Mouse (Mus musculus) MEL (cell line): ENCODE measurements around the gene Ror2. TPM values are rescaled to one million over a fixed set of nuclear protein-coding genes. Genes with fewer than 3 reads are reported as not detected.

Experiments
- DNase-seq: peaks from one replicate; pipeline ENCODE4 v3.0.0; 2011; ENCODE audit warnings: low read depth, low spot score
- H3K27ac ChIP-seq: 2 replicates; pipeline ENCODE4 v1.5.1; 2012; ENCODE audit warnings: low read depth, mild to moderate bottlenecking, control low read depth, low read length, moderate library complexity; ENCODE audit not compliant: control insufficient read depth
- H3K27me3 ChIP-seq, 2 experiments: fragments of 150-350 bp in 1 of 2; sonication (generic) in 1 of 2; 2 replicates each; pipeline ENCODE4 v1.6.1; 2012; ENCODE audit warnings: low read length in 2 of 2, mild to moderate bottlenecking in 2 of 2, improper control_type of control experiment in 1 of 2, moderate library complexity in 1 of 2; ENCODE audit not compliant: insufficient read depth in 2 of 2, control insufficient read depth in 1 of 2
- H3K36me3 ChIP-seq, 2 experiments: 2 replicates each; pipeline ENCODE4 v1.6.1; 2012 to 2014; ENCODE audit warnings: low read length in 2 of 2, improper control_type of control experiment in 1 of 2, inconsistent platforms in 1 of 2, mild to moderate bottlenecking in 1 of 2; ENCODE audit not compliant: insufficient read depth in 2 of 2, control insufficient read depth in 1 of 2
- H3K4me1 ChIP-seq, 2 experiments: fragments of 150-350 bp in 1 of 2; sonication (generic) in 1 of 2; 2 replicates each; pipeline ENCODE4 v1.6.1; 2012; ENCODE audit warnings: low read length in 2 of 2, improper control_type of control experiment in 1 of 2, mild to moderate bottlenecking in 1 of 2; ENCODE audit not compliant: insufficient read depth in 2 of 2, control insufficient read depth in 1 of 2
- H3K4me3 ChIP-seq, 2 experiments: fragments of 150-350 bp in 1 of 2; sonication (generic) in 1 of 2; 2 replicates each; pipeline ENCODE4 v1.5.1; 2012; ENCODE audit warnings: low read depth in 2 of 2, low read length in 2 of 2, mild to moderate bottlenecking in 2 of 2, moderate library complexity in 2 of 2, control low read depth in 1 of 2, improper control_type of control experiment in 1 of 2; ENCODE audit not compliant: control insufficient read depth in 1 of 2, insufficient read depth in 1 of 2
- H3K79me2 ChIP-seq: 2 replicates; pipeline ENCODE4 v1.6.1; 2012; ENCODE audit warnings: mild to moderate bottlenecking, low read length, moderate library complexity; ENCODE audit not compliant: control insufficient read depth, poor library complexity, insufficient read depth
- H3K9ac ChIP-seq: 2 replicates; pipeline ENCODE4 v1.6.1; 2012; ENCODE audit warnings: low read depth, mild to moderate bottlenecking, control low read depth, low read length, moderate library complexity; ENCODE audit not compliant: control insufficient read depth, poor library complexity, severe bottlenecking
- H3K9me3 ChIP-seq: fragments of 150-350 bp; sonication (generic); replicated peaks from 2 replicates; pipeline ENCODE4 v1.6.1; 2012; ENCODE audit warnings: mild to moderate bottlenecking, low read length, improper control_type of control experiment, moderate library complexity; ENCODE audit not compliant: insufficient read depth
- E2F4 ChIP-seq: IDR thresholded peaks from 2 replicates; pipeline ENCODE4 v1.6.1; 2011; ENCODE audit warnings: low read depth, low read length, improper control_type of control experiment, borderline replicate concordance
- ELF1 ChIP-seq: IDR thresholded peaks from 2 replicates; pipeline ENCODE4 v1.6.1; 2014; ENCODE audit warnings: low read depth, mild to moderate bottlenecking, inconsistent platforms, low read length, improper control_type of control experiment, moderate library complexity
- ETS1 ChIP-seq: IDR thresholded peaks from 2 replicates; pipeline ENCODE4 v1.6.1; 2012; ENCODE audit warnings: low read depth, mild to moderate bottlenecking, inconsistent platforms, low read length, improper control_type of control experiment, moderate library complexity
- GATA1 ChIP-seq: IDR thresholded peaks from 2 replicates; pipeline ENCODE4 v1.6.1; 2011; ENCODE audit warnings: low read depth, low read length, improper control_type of control experiment
- HCFC1 ChIP-seq: IDR thresholded peaks from 2 replicates; pipeline ENCODE4 v1.6.1; 2012; ENCODE audit warnings: low read depth, mild to moderate bottlenecking, inconsistent platforms, low read length, improper control_type of control experiment, moderate library complexity
- JUND ChIP-seq: IDR thresholded peaks from 2 replicates; pipeline ENCODE4 v1.6.1; 2011; ENCODE audit warnings: low read depth, mild to moderate bottlenecking, improper control_type of control experiment, low read length
- MAFK ChIP-seq: IDR thresholded peaks from 2 replicates; pipeline ENCODE4 v1.6.1; 2011; ENCODE audit warnings: low read depth, mild to moderate bottlenecking, low read length, improper control_type of control experiment, borderline replicate concordance
- MAX ChIP-seq: IDR thresholded peaks from 2 replicates; pipeline ENCODE4 v1.6.1; 2011; ENCODE audit warnings: low read length, improper control_type of control experiment
- MAZ ChIP-seq: IDR thresholded peaks from 2 replicates; pipeline ENCODE4 v1.6.1; 2012; ENCODE audit warnings: low read depth, mild to moderate bottlenecking, inconsistent platforms, low read length, improper control_type of control experiment
- MYC ChIP-seq: IDR thresholded peaks from 2 replicates; pipeline ENCODE4 v1.6.1; 2011; ENCODE audit warnings: low read depth, mild to moderate bottlenecking, low read length, improper control_type of control experiment, moderate library complexity
- POLR2A ChIP-seq, 2 experiments: IDR thresholded peaks; 2 replicates each; pipeline ENCODE4 v1.6.1; 2011 to 2012; ENCODE audit warnings: low read length in 2 of 2, mild to moderate bottlenecking in 2 of 2, control low read depth in 1 of 2, improper control_type of control experiment in 1 of 2, low read depth in 1 of 2, moderate library complexity in 1 of 2; ENCODE audit not compliant: control insufficient read depth in 1 of 2, insufficient read depth in 1 of 2, poor library complexity in 1 of 2
- RAD21 ChIP-seq: IDR thresholded peaks from 2 replicates; pipeline ENCODE4 v1.6.1; 2011; ENCODE audit warnings: mild to moderate bottlenecking, low read depth, low read length, improper control_type of control experiment
- SIN3A ChIP-seq: IDR thresholded peaks from 2 replicates; pipeline ENCODE4 v1.6.1; 2012; ENCODE audit warnings: low read length, improper control_type of control experiment, inconsistent platforms
- SMC3 ChIP-seq: IDR thresholded peaks from 2 replicates; pipeline ENCODE4 v1.6.1; 2011; ENCODE audit warnings: low read depth, low read length, improper control_type of control experiment
- TBP ChIP-seq: IDR thresholded peaks from 2 replicates; pipeline ENCODE4 v1.8.0; 2011; ENCODE audit warnings: low read depth, low read length, improper control_type of control experiment
- USF1 ChIP-seq: IDR thresholded peaks from 2 replicates; pipeline ENCODE4 v1.6.1; 2014; ENCODE audit warnings: low read depth, mild to moderate bottlenecking, inconsistent platforms, low read length, improper control_type of control experiment, moderate library complexity
- ZC3H11A ChIP-seq: IDR thresholded peaks from 2 replicates; pipeline ENCODE4 v1.6.1; 2012; ENCODE audit warnings: low read depth, mild to moderate bottlenecking, inconsistent platforms, low read length, improper control_type of control experiment
- ZKSCAN1 ChIP-seq: IDR thresholded peaks from 2 replicates; pipeline ENCODE4 v1.6.1; 2012; ENCODE audit warnings: low read depth, mild to moderate bottlenecking, inconsistent platforms, low read length, improper control_type of control experiment, moderate library complexity
- ZNF384 ChIP-seq: IDR thresholded peaks from 2 replicates; pipeline ENCODE4 v1.6.1; 2012; ENCODE audit warnings: low read depth, mild to moderate bottlenecking, inconsistent platforms, low read length, improper control_type of control experiment
- polyA plus RNA-seq, 2 experiments: library from polyadenylated mRNA; stranded (reverse) in 1 of 2; unstranded in 1 of 2; fragments of >175 nt in 1 of 2; fragments of >200 nt in 1 of 2; gene quantifications; 2 replicates each; pipeline versions ENCODE4 v1.2.1 to v1.2.4; 2012; ENCODE audit warnings: low replicate concordance in 2 of 2, low read depth in 1 of 2; ENCODE audit not compliant: insufficient read length in 2 of 2, insufficient read depth in 1 of 2, missing spikeins in 1 of 2
- total RNA-seq: library from RNA; depleted of rRNA; stranded (reverse); fragments of 300-350 nt; gene quantifications from 2 replicates; pipeline ENCODE4 v1.2.3, GENCODE M21; 2012

Ror2 gene
- total and polyA plus RNA-seq, 3 experiments = not detected

DNA sequence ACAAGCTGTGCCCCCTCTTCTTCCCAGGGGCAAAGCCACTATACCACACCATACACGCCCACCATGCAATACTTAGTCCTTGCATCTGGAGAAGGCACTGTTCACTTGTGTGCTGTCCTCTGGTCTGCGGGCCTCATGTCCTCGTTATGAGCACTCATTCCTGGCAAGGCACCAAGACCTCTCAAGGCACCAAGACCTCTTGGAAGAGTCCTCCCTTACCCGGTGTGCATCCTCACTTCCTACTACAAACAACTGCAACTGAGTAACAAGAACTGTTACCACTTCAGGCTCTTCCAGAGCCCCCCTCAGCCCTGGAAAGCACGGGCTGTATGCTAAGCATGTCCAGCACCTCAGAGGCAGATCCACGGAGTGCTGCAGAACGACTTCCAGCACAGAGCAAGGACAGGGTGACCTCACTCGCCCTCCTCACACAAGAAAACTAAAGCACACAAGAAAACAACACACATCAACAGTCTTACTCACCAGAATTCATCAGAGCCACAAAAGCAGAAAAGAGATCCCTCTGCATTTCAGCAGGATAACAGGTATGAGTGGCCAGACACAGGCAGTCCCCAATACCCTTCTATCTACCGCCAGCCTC lies 127.4 kb downstream of the Ror2 start:
- Histone ChIP-seq H3K27me3 (no peaks in the 10 kb centered on the region), H3K9me3 (no peaks in the 10 kb centered on the region), H3K4me3 (no peak overlapping the region), H3K9ac (no peak overlapping the region), H3K36me3 (no peaks in the 10 kb centered on the region), H3K4me1 (no peaks in the 10 kb centered on the region), H3K79me2 (no peaks in the 10 kb centered on the region), H3K27ac (no peak overlapping the region)
- no peak for DNase-seq
- TF ChIP-seq MAFK (no peak), MAZ (no peak), USF1 (no peak), HCFC1 (no peak), TBP (no peak), SMC3 (no peak), SIN3A (no peak)

DNA sequence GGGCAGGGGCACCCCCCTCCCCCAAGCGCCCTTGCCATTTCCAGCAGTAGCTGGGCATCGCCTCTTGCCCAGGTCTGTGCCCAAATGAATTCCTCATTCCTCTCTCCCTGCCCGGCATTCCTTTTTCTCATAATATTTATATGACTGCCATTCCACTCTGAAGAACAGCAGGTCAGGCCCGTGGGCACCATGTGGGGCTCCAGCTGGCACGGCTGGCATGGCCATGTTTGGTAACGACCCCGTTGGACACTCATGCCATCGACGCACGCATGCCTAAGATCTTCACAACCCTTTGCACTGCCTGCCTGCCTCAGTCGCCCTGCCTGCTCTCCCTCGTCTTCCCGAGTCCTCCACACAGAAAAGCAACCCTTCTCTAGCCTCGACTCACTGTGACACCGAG lies 129.0 kb downstream of the Ror2 start:
- Histone ChIP-seq H3K36me3 (no peaks in the 10 kb centered on the region), H3K27me3 (no peaks in the 10 kb centered on the region), H3K79me2 (no peaks in the 10 kb centered on the region), H3K27ac (no peak overlapping the region), H3K9me3 (no peaks in the 10 kb centered on the region), H3K4me3 (no peak overlapping the region), H3K4me1 (no peaks in the 10 kb centered on the region), H3K9ac (no peak overlapping the region)
- no peak for DNase-seq
- TF ChIP-seq ELF1 (no peak), MYC (no peak), ZC3H11A (no peak), GATA1 (no peak), E2F4 (no peak), JUND (no peak), MAX (no peak), MAFK (no peak), TBP (no peak), SIN3A (no peak), USF1 (no peak)

DNA sequence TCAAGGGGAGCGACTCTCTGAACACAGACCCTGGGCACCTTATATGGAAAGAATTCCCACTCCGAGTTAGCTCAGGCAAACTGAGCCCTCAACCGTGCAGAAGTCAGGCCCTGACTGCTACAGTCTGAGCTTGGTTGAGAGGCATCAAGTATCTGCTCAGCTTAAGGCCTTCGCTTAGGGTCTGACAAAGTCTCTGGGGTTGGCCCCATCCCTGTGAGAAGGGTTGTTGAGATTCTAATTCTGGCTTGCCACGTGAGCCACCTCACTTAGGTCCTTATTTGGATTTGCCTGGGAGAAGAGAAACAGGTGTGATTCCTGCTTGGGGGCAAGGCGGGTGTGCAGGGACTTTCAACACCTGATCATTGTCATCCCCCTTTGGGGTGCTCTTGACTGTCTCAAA lies 129.6 kb downstream of the Ror2 start:
- Histone ChIP-seq H3K4me3 (no peak overlapping the region), H3K79me2 (no peaks in the 10 kb centered on the region), H3K36me3 (no peaks in the 10 kb centered on the region), H3K27ac (no peak overlapping the region), H3K27me3 (no peaks in the 10 kb centered on the region), H3K9me3 (no peaks in the 10 kb centered on the region), H3K9ac (no peak overlapping the region), H3K4me1 (no peaks in the 10 kb centered on the region)
- no peak for DNase-seq
- TF ChIP-seq ETS1 (no peak), MYC (no peak), USF1 (no peak), RAD21 (no peak), E2F4 (no peak), POLR2A (IDR thresholded peaks at IDR 0.05; ENCODE audit: control insufficient read depth in 1 of 2, insufficient read depth in 1 of 2, low read depth in 1 of 2, low read length in 2 of 2, poor library complexity in 1 of 2) (no peak), SMC3 (no peak), ZKSCAN1 (no peak), ZNF384 (no peak)
